Mouse (Mus musculus) layer of hippocampus, adult 2 months (tissue): ENCODE measurements around the gene Btbd9. TPM values are rescaled to one million over a fixed set of nuclear protein-coding genes. Genes with fewer than 3 reads are reported as not detected.

Experiments
- DNase-seq, 2 experiments: peaks; one replicate each; pipeline ENCODE4 v3.0.0; 2022; ENCODE audit warnings: low spot score in 2 of 2
- H3K27ac ChIP-seq: fragments of 200-600 bp; 2 replicates; pipeline ENCODE4 v1.8.1; 2022
- H3K4me3 ChIP-seq: fragments of 200-600 bp; 2 replicates; pipeline ENCODE4 v1.8.1; 2022; ENCODE audit warnings: mild to moderate bottlenecking
- CTCF ChIP-seq: fragments of 200-600 bp; conservative IDR thresholded peaks from 2 replicates; pipeline ENCODE4 v1.8.1; 2022; ENCODE audit warnings: antibody characterized with exemption, mild to moderate bottlenecking, moderate library complexity
- total RNA-seq, 2 experiments: library from RNA; stranded (reverse); gene quantifications; 2 replicates each; pipeline ENCODE4 v1.2.3; 2021

The Btbd9 gene
- total RNA-seq, 2 experiments from 2014 or later: 168 to 187 TPM

DNA sequence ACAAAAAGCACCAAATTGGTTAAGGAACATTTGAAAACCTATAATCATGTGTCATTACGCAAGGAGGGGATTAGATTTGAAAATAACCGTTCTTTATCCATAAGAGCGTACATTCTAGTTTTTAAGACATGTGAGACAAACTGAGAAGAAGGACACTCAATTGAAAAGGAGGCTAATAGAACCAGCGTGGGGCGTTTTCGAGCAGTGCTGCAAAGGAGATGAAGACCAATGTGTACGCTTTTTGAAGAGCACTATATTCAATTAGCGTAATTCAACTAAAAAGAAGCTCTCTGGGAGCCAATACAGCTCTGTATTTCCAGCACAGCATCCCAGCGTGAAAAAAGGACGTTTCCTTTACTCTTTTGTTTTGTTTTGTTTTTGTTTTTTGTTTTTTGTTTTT lies 103.5 kb downstream of the Btbd9 start:
- peak overlapping the region; percentile 89; the same call in 1 of the 2 replicates for H3K27ac ChIP-seq
- H3K4me3 ChIP-seq: no peak overlapping the region
- DNase-seq: no peak
- TF ChIP-seq CTCF: no peak

DNA sequence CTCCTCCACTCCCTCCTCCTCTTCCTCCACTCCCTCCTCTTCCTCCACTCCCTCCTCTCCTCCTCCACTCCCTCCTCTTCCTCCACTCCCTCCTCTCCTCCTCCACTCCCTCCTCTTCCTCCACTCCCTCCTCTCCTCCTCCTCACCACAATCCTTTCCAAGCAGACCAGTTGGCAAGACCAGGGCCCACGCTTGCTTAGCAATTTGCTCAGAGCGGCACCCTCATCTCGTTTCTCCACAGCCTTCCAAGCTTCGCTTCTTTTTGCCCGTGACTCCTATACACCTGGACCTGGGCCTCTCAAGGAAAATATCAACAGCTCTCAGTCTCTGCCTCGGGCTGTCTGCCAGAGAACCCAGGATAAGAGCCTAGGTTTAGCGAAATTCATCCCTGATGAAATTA lies 104.8 kb downstream of the Btbd9 start:
- H3K27ac ChIP-seq: peak overlapping the region; percentile 89
- DNase-seq: peak in 1 of 2 experiments; percentile 55
- H3K4me3 ChIP-seq: no peak overlapping the region
- no peak for TF ChIP-seq CTCF

GRCm38 (mm10) chr17:30470790-30471189 lies 105.5 kb downstream of the Btbd9 start:
- DNase-seq: no peak
- Histone ChIP-seq H3K4me3 (no peak overlapping the region), H3K27ac (peak overlapping the region; percentile 89)
- no peak for TF ChIP-seq CTCF

DNA sequence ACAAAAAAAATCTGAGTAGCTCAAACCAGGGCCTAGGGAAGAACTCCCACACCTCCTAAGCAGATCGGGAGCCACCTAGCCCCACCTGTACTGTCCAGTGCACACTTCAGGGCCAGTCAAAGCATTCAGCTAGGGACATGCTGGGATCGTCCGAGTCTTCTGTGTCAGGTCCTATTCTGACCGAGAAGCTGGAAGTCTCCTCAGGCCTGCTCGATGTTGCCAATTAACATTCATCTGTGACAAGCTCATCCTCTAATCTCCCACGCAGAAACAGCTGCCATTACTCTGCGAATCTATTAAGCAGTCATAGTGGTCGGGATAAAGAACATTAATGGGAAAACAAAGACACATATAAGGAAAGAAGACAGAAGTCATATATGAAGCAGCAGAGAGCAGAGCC lies 106.0 kb downstream of the Btbd9 start:
- H3K27ac ChIP-seq: peak overlapping the region; percentile 89
- no peak overlapping the region for H3K4me3 ChIP-seq
- TF ChIP-seq CTCF: no peak
- no peak for DNase-seq

DNA sequence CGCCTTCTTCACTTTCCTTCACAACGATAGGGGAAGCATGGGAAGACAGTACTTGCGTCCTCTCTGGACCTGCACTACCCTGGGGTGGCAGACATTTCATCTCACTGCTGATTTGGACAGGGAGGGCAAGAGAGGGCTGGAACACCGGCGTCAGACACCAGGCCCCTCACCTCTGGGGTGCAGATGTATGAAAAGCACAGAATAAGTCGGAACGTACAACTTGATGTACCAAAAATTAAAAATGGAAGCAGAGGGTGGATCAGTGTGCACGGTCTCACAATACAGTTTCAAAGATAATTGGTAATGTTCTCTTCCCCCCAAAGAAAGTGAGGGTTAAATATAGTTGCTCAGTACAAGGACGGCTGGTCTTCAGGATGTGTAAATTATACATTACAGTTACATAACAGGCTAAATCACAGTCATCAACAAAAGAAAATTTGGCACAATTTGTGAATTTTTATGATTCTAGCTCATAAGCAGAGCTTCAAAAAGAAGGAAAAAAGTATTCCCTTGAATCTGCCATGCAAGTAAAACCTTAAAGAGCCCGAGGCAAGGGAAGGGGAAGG lies 106.7 kb downstream of the Btbd9 start:
- TF ChIP-seq CTCF: no peak
- DNase-seq: peak in 1 of 2 experiments; percentile 29
- Histone ChIP-seq H3K27ac (peak overlapping the region; percentile 89), H3K4me3 (no peak overlapping the region)

- TF ChIP-seq CTCF: no peak
- Histone ChIP-seq H3K4me3 (no peak overlapping the region; the same call in 1 of the 2 replicates), H3K27ac (peak overlapping the region; percentile 89)
- DNase-seq: no peak
Measured at GRCm38 (mm10) chr17:30468368-30468767, 107.9 kb downstream of the Btbd9 start.

DNA sequence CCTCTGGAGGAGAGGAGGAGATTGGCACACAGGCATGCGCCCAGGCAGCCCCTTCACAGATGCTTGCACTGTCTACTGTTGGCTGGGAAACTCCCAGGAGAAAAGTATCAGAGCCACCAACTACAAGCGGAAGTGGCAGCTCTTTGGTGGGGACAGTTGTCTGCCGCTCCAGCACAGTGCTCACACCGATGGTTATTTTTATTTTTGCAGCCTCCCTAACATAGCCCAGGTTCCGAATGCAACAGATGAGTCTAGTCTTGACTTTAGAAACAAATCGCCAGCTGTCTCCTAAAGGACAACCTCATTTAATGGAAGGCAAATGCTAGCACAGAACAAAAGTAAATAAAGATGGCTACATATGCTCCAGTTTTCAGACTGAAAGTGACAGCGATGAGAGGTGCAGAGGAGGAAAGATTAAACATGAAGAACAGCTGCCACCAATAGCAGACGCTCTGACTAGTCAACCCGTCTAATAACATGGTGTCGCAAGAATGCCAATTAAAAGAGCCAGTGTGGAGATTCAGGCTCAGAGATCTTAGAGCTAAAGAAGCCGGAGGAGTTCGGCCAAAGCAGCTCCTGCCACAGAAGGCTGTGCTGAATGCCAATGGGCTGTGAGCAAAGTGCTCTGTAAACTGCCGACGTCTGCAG lies 108.6 kb downstream of the Btbd9 start:
- H3K27ac ChIP-seq: peak overlapping the region; percentile 89
- no peak for TF ChIP-seq CTCF
- H3K4me3 ChIP-seq: peak overlapping the region; percentile 15
- DNase-seq: peak; percentile 60 to 84

- Histone ChIP-seq H3K4me3 (no peak overlapping the region), H3K27ac (no peak overlapping the region)
- no peak for TF ChIP-seq CTCF
- DNase-seq: no peak
Measured at GRCm38 (mm10) chr17:30465060-30465762, 111.1 kb downstream of the Btbd9 start.

GRCm38 (mm10) chr17:30464240-30464745 lies 112.0 kb downstream of the Btbd9 start:
- H3K4me3 ChIP-seq: no peak overlapping the region
- peak overlapping the region; percentile 8; the same call in 1 of the 2 replicates for H3K27ac ChIP-seq
- DNase-seq: no peak
- TF ChIP-seq CTCF: no peak

GRCm38 (mm10) chr17:30460727-30461349 lies 115.5 kb downstream of the Btbd9 start:
- Histone ChIP-seq H3K27ac (peak overlapping the region; percentile 39; the same call in 1 of the 2 replicates), H3K4me3 (no peak overlapping the region)
- no peak for DNase-seq
- no peak for TF ChIP-seq CTCF

GRCm38 (mm10) chr17:30459706-30460105 lies 116.6 kb downstream of the Btbd9 start:
- DNase-seq: no peak
- H3K4me3 ChIP-seq: no peak overlapping the region
- H3K27ac ChIP-seq: peak overlapping the region; percentile 39
- TF ChIP-seq CTCF: no peak

- Histone ChIP-seq H3K27ac (peak overlapping the region; percentile 69), H3K4me3 (no peak overlapping the region)
- no peak for TF ChIP-seq CTCF
- no peak for DNase-seq
Measured at GRCm38 (mm10) chr17:30458926-30459325, 117.4 kb downstream of the Btbd9 start.

DNA sequence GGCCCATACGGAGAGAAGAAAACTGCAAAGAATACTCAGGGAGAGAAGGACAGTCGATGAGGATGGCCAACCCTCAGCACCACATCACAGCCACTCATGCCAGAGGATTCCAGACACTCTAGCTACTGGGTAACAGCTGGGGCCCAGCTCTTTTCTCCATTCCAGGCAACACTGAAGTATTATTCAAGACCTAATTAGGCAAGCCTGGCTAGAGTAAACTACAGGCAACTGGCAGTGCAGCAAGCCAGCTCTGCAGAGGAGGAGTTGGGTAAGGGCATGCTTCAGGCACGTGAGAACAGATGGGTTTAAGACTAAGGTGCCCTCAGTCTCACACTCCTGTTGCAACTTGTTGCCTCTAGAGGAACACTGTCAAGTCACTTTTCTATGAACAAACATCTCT lies 118.0 kb downstream of the Btbd9 start:
- no peak for DNase-seq

More for the DNA sequence above, 118.0 kb downstream of the Btbd9 start:
- TF ChIP-seq CTCF: no peak
- H3K27ac ChIP-seq: peak overlapping the region; percentile 69
- H3K4me3 ChIP-seq: no peak overlapping the region
